Mouse (Mus musculus): ENCODE data around the gene Bpgm. TPM values are rescaled to one million over a fixed set of nuclear protein-coding genes. Genes with fewer than 3 reads are reported as not detected.

The Bpgm gene
- total RNA-seq, 4 experiments from 2014 or later: 28.9 to 47.3 (median 35.4) TPM

- no peak for DNase-seq
Measured at GRCm38 (mm10) chr6:34486071-34486626, 10.1 kb downstream of the Bpgm start.

- no peak for DNase-seq
Measured at GRCm38 (mm10) chr6:34493327-34494095, 17.5 kb downstream of the Bpgm start.

GRCm38 (mm10) chr6:34495140-34495551 is 19.1 kb downstream of the Bpgm start:
- no peak for DNase-seq

- DNase-seq: no peak
Measured at GRCm38 (mm10) chr6:34497991-34498625, 22.1 kb downstream of the Bpgm start.

GRCm38 (mm10) chr6:34502291-34502690 is 26.3 kb downstream of the Bpgm start:
- no peak for DNase-seq

- DNase-seq: no peak
Measured at GRCm38 (mm10) chr6:34505957-34506356, 29.9 kb downstream of the Bpgm start.

GRCm38 (mm10) chr6:34507581-34507980 is 31.6 kb downstream of the Bpgm start:
- DNase-seq: no peak

GRCm38 (mm10) chr6:34508016-34508415 is 32.0 kb downstream of the Bpgm start:
- DNase-seq: no peak

- no peak for DNase-seq
Measured at GRCm38 (mm10) chr6:34510277-34510676, 34.3 kb downstream of the Bpgm start.

- DNase-seq: no peak
Measured at GRCm38 (mm10) chr6:34511410-34511809, 35.4 kb downstream of the Bpgm start.

- no peak for DNase-seq
Measured at GRCm38 (mm10) chr6:34512741-34513140, 36.7 kb downstream of the Bpgm start.

- DNase-seq: no peak
Measured at GRCm38 (mm10) chr6:34514655-34515054, 38.6 kb downstream of the Bpgm start.

GRCm38 (mm10) chr6:34515098-34515782 is 39.2 kb downstream of the Bpgm start:
- DNase-seq: no peak

- no peak for DNase-seq
Measured at GRCm38 (mm10) chr6:34515783-34516099, 39.7 kb downstream of the Bpgm start.

GRCm38 (mm10) chr6:34517750-34518149 is 41.7 kb downstream of the Bpgm start:
- DNase-seq: no peak

- no peak for DNase-seq
Measured at GRCm38 (mm10) chr6:34519087-34519486, 43.1 kb downstream of the Bpgm start.

GRCm38 (mm10) chr6:34520491-34520890 is 44.5 kb downstream of the Bpgm start:
- no peak for DNase-seq

GRCm38 (mm10) chr6:34520912-34521311 is 44.9 kb downstream of the Bpgm start:
- DNase-seq: no peak

- DNase-seq: no peak
Measured at GRCm38 (mm10) chr6:34523476-34523875, 47.5 kb downstream of the Bpgm start.

GRCm38 (mm10) chr6:34525499-34525924 is 49.5 kb downstream of the Bpgm start:
- DNase-seq: no peak

GRCm38 (mm10) chr6:34525927-34526326 is 49.9 kb downstream of the Bpgm start:
- DNase-seq: no peak

GRCm38 (mm10) chr6:34526389-34526788 is 50.4 kb downstream of the Bpgm start:
- no peak for DNase-seq

GRCm38 (mm10) chr6:34528131-34528530 is 52.1 kb downstream of the Bpgm start:
- DNase-seq: no peak
